Mouse (Mus musculus): ENCODE measurements around the gene Rnf17.

Gene Rnf17

GRCm38 (mm10) chr14:56402311-56403071, at the start of gene Rnf17:
Gene Rnf17 (plus strand): TSS chr14:56402581.
- peak; percentile 95 for DNase-seq (ENCODE audit: low read depth, low spot score)

GRCm38 (mm10) chr14:56354803-56355202, 47.6 kb upstream of the Rnf17 start:
- DNase-seq (ENCODE audit: low read depth, low spot score), result no peak

- no peak for DNase-seq (ENCODE audit: low read depth, low spot score)
These were observed 47.0 kb upstream of the Rnf17 start for GRCm38 (mm10) chr14:56355396-56355795.

DNA sequence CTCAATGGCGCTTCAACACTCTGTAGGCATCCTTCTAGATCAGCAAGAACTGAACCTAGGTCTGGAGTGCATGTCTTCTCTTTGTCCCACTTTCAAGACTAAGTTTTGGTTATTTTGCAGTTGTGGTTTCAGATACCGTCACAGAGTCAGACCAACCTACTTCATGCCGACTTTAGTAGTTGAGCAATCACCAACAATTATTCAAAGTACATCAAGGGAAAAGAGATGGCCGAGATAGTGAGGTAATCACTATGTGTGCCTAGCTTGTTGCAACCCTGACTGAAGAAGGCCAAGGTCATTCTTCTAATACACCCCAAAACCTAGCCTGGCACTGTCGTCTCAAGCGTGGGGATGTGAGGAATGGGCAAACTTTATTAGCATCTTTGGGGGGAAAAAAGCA, 46.2 kb upstream of the Rnf17 start:
- DNase-seq (ENCODE audit: low read depth, low spot score), result no peak

DNA sequence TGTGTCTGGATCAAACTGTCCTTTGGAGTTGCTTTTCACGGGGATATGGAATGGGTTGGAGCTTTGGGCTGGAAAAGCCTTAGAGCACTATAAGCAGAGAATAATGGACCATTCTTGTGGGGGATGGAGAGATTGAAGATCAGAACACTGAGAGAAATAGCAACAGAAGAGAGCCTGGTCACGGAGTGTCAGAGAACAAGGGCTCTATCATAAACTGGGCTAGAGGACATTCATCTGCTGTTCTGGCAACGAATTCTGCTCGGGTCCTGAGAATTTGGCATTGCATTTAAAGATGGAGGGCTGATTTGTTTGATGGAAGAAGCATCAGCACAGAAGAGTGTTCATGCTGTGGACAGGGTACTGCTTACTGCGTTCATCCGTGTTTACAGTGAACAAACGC, 44.0 kb upstream of the Rnf17 start:
- no peak for DNase-seq (ENCODE audit: low read depth, low spot score)

GRCm38 (mm10) chr14:56359131-56359530, 43.2 kb upstream of the Rnf17 start:
- no peak for DNase-seq (ENCODE audit: low read depth, low spot score)

DNA sequence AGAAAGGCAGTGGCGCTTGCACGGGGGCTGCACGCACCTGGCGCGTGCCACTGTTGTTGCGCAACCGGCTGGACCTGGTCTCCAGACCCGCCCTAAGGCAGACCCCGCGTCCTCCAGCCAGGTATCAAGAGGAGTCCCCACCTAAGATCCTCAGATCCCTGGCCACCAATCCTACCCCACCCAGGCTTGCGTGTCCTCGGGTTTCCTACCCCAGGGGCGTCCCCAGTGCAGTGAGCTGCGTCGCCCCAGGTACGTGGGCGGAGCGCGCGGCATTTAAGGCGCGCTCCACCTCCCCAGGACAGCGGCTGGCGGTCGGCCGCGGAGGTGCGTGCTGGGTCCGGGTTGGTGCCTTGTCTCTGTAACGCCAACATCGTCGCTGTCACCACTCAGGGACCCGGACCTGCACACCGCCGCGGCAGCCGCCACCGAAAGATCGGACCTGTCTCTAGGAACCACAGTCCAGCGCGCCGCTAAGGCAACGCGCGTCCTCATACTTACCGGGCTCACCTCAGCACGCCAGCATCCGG, 37.6 kb upstream of the Rnf17 start, which contains the start of gene Atp12a:
Gene Atp12a (plus strand): TSS at position 358 of the 527 bp plus-strand sequence.
- peak; percentile 45 for DNase-seq (ENCODE audit: low read depth, low spot score)

DNA sequence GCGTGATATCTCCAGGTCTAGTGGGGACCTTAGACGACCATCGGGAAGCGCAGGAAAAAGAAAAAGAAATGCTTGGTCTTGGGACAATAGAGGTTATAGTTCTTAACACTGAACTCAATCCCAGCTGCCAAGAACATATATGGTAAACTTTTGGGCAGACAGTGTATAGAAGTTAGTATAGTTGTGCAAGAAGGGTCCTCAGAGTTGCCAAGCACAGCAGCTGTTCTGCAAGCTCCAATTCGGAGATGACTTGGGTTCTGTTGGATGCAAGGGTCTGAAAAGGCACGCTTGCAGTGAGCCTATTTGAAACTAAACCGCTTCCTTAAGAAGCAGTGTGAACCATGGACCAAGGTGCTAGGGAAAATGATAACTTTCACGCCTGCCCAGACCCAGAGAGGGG, 37.1 kb upstream of the Rnf17 start:
- peak; percentile 9 for DNase-seq (ENCODE audit: low read depth, low spot score)

DNA sequence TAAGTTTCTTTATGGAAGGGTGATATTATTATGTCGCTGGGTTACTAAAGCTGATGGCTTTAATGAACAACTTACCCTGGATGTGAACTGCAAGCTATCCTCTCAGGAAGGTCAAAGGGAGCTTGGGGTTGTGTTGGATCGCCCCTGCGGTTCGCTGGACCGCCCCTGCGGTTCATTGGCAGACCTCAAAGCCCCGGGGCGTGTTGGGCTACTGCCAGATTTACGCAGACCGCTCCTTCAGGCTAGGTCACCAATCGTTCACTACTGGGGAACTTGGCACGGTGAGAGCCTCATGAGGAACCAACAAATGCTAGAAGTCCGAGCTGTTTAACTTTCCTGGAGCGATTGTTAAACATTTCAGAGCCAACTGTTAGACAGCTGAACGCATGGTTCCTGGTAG, 35.7 kb upstream of the Rnf17 start:
- peak; percentile 13 for DNase-seq (ENCODE audit: low read depth, low spot score)

- peak; percentile 59 for DNase-seq (ENCODE audit: low read depth, low spot score)
These were observed 33.5 kb upstream of the Rnf17 start for GRCm38 (mm10) chr14:56368834-56369233.

DNA sequence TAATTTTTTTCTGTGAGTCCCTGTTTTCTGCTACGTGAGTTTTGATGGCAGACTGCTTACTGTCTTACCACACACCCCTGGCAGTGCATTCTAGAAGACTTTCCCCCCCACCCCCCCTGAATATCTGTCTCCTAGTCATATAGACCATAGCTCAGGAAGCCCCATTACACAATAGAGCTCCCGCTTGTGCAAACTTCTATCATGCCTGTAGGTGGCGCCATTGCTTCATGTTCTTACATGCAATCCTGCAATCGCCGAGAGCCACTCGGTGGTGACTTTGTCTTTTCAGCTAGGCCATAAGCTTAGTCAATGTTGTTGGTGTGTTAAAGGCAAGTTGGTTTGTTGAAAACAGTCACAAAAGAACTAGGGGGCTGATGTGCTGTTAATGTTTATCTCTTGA, 26.6 kb upstream of the Rnf17 start:
- peak; percentile 83 for DNase-seq (ENCODE audit: low read depth, low spot score)

DNA sequence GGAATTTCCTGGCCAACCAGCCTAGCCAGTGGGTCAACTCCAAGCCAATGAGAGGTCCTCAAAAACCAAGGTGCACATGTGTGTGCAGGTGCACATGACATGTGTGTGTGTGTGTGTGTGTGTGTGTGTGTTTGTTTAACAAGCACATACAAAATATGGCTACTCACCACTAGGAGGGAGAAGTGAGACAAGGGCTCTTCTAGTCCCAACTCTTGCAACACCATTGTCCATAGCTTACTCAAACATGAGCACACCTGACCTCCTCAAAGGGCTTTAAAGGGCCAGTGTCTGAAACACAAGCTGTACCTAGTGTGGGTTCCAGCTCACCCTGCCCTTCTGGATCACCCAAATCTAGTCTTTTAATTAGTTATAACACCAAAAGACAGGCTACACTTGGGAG, 24.6 kb upstream of the Rnf17 start:
- no peak for DNase-seq (ENCODE audit: low read depth, low spot score)

DNA sequence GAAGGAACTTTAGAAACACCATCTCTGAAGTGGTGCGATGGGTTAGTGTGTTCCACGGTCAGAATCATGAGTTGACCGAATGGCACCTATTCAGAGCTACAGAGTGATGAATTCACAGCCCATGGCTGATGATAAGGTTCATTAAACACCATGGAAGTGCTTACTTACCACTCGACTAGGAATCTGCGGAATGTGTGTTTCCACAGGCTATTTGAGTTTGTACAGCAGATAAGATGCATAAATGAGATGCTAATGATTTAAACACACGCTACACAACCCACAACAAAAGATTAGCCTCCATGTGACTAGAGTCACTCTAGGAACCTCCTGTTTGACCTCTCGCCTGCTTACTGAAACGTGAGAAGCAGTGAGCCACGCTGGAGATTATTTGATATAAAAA, 23.0 kb upstream of the Rnf17 start:
- no peak for DNase-seq (ENCODE audit: low read depth, low spot score)

DNA sequence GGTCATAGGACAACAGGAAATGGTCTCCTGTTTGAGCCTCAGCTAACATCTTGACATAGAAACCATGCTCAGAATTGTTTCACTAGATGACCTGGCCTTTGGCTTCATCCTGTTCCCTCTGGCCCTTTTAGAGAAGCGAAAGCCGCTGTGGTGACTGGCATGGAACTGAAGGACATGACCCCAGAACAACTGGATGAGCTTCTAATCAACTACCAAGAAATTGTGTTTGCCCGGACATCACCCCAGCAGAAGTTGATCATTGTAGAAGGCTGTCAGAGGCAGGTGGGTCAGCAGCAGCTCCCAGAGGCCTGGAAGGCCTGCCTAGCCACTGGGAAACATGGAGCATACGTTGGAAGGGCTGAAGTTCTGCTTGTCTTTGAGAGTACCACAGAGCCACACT, 20.0 kb upstream of the Rnf17 start:
- no peak for DNase-seq (ENCODE audit: low read depth, low spot score)

- DNase-seq (ENCODE audit: low read depth, low spot score), result no peak
These were observed 12.1 kb upstream of the Rnf17 start for GRCm38 (mm10) chr14:56390247-56390646.

- no peak for DNase-seq (ENCODE audit: low read depth, low spot score)
These were observed 8.6 kb upstream of the Rnf17 start for GRCm38 (mm10) chr14:56393704-56394312.

GRCm38 (mm10) chr14:56398001-56398400, 4.4 kb upstream of the Rnf17 start:
- DNase-seq (ENCODE audit: low read depth, low spot score), result peak; percentile 33

GRCm38 (mm10) chr14:56403072-56403375, 643 bp downstream of the Rnf17 start:
- DNase-seq (ENCODE audit: low read depth, low spot score), result no peak

GRCm38 (mm10) chr14:56462090-56462489, 59.7 kb downstream of the Rnf17 start:
- no peak for DNase-seq (ENCODE audit: low read depth, low spot score)

- DNase-seq (ENCODE audit: low read depth, low spot score), result no peak
These were observed 60.3 kb downstream of the Rnf17 start for GRCm38 (mm10) chr14:56462729-56463128.

DNA sequence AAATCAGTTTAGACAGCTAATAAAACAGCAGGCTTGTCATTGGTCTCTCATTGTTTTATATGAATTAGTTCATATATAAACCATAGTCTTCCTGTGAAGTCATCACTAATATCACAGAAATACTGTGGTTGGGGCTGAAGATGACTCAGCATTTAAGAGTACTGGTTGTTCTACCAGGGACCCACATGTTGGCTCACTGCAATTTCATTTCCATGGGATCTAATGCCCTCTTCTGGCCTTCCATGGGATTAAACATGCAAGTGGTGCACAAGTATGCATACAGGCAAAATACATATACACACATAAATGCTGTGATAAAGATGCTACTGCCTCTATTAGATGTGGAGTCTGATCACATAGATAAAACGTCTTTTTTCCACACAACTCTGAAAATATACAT, 65.8 kb downstream of the Rnf17 start:
- DNase-seq (ENCODE audit: low read depth, low spot score), result peak; percentile 78

DNA sequence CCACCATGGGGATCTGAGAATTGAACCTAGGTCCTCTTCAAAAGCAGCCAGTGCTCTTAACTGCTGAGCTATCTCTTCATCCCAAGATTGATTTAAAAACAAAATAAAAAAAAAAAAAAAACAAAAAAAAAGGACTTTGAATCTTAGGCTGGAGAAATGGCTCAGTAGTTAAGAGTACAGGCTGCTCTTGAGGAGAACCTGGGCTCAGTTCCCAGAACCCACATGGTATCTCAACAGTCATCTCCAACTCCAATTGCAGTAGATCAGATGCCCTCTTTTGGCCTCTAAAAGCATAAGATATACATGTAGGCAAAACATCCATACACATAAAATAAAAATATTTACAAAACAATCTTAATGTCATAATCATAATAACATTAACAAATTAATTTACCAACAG, 87.4 kb downstream of the Rnf17 start:
- no peak for DNase-seq (ENCODE audit: low read depth, low spot score)

- no peak for DNase-seq (ENCODE audit: low read depth, low spot score)
These were observed 100.0 kb downstream of the Rnf17 start for GRCm38 (mm10) chr14:56502407-56502806.

Data from R1 (cell line).